ENCODE assay signal across 10 mouse cellular contexts in genomic region chr6:128358999-128359398, GRCm38 (mm10). TPM values are rescaled to one million over a fixed set of nuclear protein-coding genes. Genes with fewer than 3 reads are reported as not detected.
DNase-seq lines count a peak whose midpoint lies in the region; ATAC-seq and TF ChIP-seq lines count a peak whose summit lies in the region.
"Had no signal": no experiment of that assay in that cellular context is flagged by ENCODE, and none has a peak within 500 bp of the region (broad histone marks: within the 10 kb centered on the region; RNA-seq: fewer than 3 reads in every experiment).

No protein-coding gene starts in this region.

- WGBS in kidney, embryonic 15.5 days = 23% methylated on average over 2 of the region's 2 CpGs
- 33% methylated on average over 2 of the region's 2 CpGs for WGBS in heart, postnatal 0 days
- 15% methylated on average over 2 of the region's 2 CpGs for WGBS in neural tube, embryonic 11.5 days

- H3K4me3 ChIP-seq in kidney, embryonic 15.5 days (replicated peaks) = no peak overlapping the region
- H3K4me3 ChIP-seq in heart, postnatal 0 days (ENCODE audit: low read depth, low read length) = no peak overlapping the region
- H3K4me3 ChIP-seq in left cerebral cortex, adult 2 months = no peak overlapping the region
- H3K4me3 ChIP-seq in neural tube, embryonic 11.5 days (ENCODE audit: low read depth, low read length) = no peak overlapping the region
- H3K4me3 ChIP-seq: embryonic facial prominence, embryonic 13.5 days had no signal

- peaks cover 28% of the 10 kb centered on the region for H3K36me3 ChIP-seq in kidney, embryonic 15.5 days
- peaks cover 18% of the 10 kb centered on the region for H3K36me3 ChIP-seq in heart, postnatal 0 days (replicated peaks; ENCODE audit: control insufficient read depth, insufficient read depth, low read length)
- no peaks in the 10 kb centered on the region for H3K36me3 ChIP-seq in neural tube, embryonic 11.5 days (ENCODE audit: control insufficient read depth, insufficient read depth, low read length)

- no peaks in the 10 kb centered on the region for H3K27me3 ChIP-seq in kidney, embryonic 15.5 days
- no peaks in the 10 kb centered on the region for H3K27me3 ChIP-seq in heart, postnatal 0 days (ENCODE audit: control insufficient read depth, insufficient read depth, low read length)
- H3K27me3 ChIP-seq in neural tube, embryonic 11.5 days (ENCODE audit: control insufficient read depth, insufficient read depth, low read length) = no peaks in the 10 kb centered on the region
- H3K27me3 ChIP-seq: embryonic facial prominence, embryonic 13.5 days had no signal

- no peak overlapping the region for H3K27ac ChIP-seq in kidney, embryonic 15.5 days
- H3K27ac ChIP-seq in heart, postnatal 0 days (ENCODE audit: low read depth) = no peak overlapping the region
- H3K27ac ChIP-seq in left cerebral cortex, adult 2 months = no peak overlapping the region
- no peak overlapping the region for H3K27ac ChIP-seq in neural tube, embryonic 11.5 days (ENCODE audit: low read depth, low read length)
- H3K27ac ChIP-seq: embryonic facial prominence, embryonic 13.5 days had no signal

- no peak for ATAC-seq in kidney, embryonic 15.5 days (replicated peaks; ENCODE audit: low FRiP score)
- no peak for ATAC-seq in heart, postnatal 0 days (ENCODE audit: insufficient read depth, low read depth)
- ATAC-seq in neural tube, embryonic 11.5 days (ENCODE audit: insufficient read depth, low FRiP score, low TSS enrichment) = no peak

- peak; percentile 63 for TF ChIP-seq CTCF in heart, postnatal 0 days (IDR thresholded peaks at IDR 0.05; ENCODE audit: low read depth)
- TF ChIP-seq CTCF in left cerebral cortex, adult 2 months (IDR thresholded peaks at IDR 0.05) = peak; percentile 97

- peaks cover 37% of the 10 kb centered on the region for H3K4me1 ChIP-seq in kidney, embryonic 15.5 days
- peaks cover 25% of the 10 kb centered on the region for H3K4me1 ChIP-seq in heart, postnatal 0 days (ENCODE audit: control insufficient read depth, insufficient read depth)
- H3K4me1 ChIP-seq in neural tube, embryonic 11.5 days (ENCODE audit: control insufficient read depth, insufficient read depth, low read length) = peaks cover 15% of the 10 kb centered on the region; the same call in 1 of the 2 replicates

- intact Hi-C loops in left cerebral cortex, adult 2 months (cut with DNase I) = loop anchor here (1.0 to 5.0 kb wide), 3 partner anchors 41 to 157 kb away; no protein-coding TSS in a partner anchor

- no peak overlapping the region for H3K9ac ChIP-seq in kidney, embryonic 15.5 days
- H3K9ac ChIP-seq in heart, postnatal 0 days (replicated peaks; ENCODE audit: low read depth, low read length) = no peak overlapping the region
- no peak overlapping the region for H3K9ac ChIP-seq in neural tube, embryonic 11.5 days (ENCODE audit: low read length)
- H3K9ac ChIP-seq: embryonic facial prominence, embryonic 13.5 days had no signal

- no peak overlapping the region for H3K4me2 ChIP-seq in kidney, embryonic 15.5 days
- no peak overlapping the region for H3K4me2 ChIP-seq in heart, postnatal 0 days (ENCODE audit: low read depth, low read length)
- H3K4me2 ChIP-seq in neural tube, embryonic 11.5 days (ENCODE audit: low read depth) = no peak overlapping the region
- H3K4me2 ChIP-seq: embryonic facial prominence, embryonic 13.5 days had no signal

- peak; percentile 82 for DNase-seq in kidney, adult 18-20 months
- DNase-seq in R1 (ENCODE audit: low read depth, low spot score) = peak; percentile 79
- DNase-seq in cerebellum, postnatal 25 days = peak; percentile 80 to 84
- no peak for DNase-seq in heart, postnatal 0 days (ENCODE audit: low spot score)
- DNase-seq in left cerebral cortex, adult 2 months (ENCODE audit: extremely low spot score in 1 of 2, low spot score in 2 of 2) = peak; percentile 75 to 78
- peak; percentile 69 for DNase-seq in neural tube, embryonic 11.5 days (ENCODE audit: low spot score)
- peak; percentile 79 for DNase-seq in testis, postnatal 10 days (ENCODE audit: low spot score)

- no peaks in the 10 kb centered on the region for H3K9me3 ChIP-seq in kidney, embryonic 15.5 days (replicated peaks)
- H3K9me3 ChIP-seq in heart, postnatal 0 days (replicated peaks; ENCODE audit: control insufficient read depth, low read length) = no peaks in the 10 kb centered on the region
- H3K9me3 ChIP-seq in neural tube, embryonic 11.5 days (ENCODE audit: control insufficient read depth, low read length) = no peaks in the 10 kb centered on the region
- H3K9me3 ChIP-seq: embryonic facial prominence, embryonic 13.5 days had no signal

- TF ChIP-seq EP300 in heart, postnatal 0 days (IDR thresholded peaks at IDR 0.05; ENCODE audit: low read depth) = no peak

RNA-seq across cellular contexts. Expression of gene Tulp3, which starts 3.3 kb away (rescaled TPM):
- polyA plus RNA-seq in kidney, embryonic 15.5 days (2015; fragmentation: Nextera tagmentation; extraction: Ambion mirVana) = 23.1 and 26.5 TPM in 2 replicates
- total RNA-seq in heart, postnatal 0 days (2014; rRNA removed; ENCODE audit: low replicate concordance) = 3.2 and 5.1 TPM in 2 replicates
- 3.7 and 5.1 TPM in 2 replicates for polyA plus RNA-seq in heart, postnatal 0 days (2015; fragmentation: Nextera tagmentation; extraction: Ambion mirVana)
- 10 to 100 TPM; 20.1 to 21.9 TPM for total RNA-seq in left cerebral cortex, adult 2 months (2021)
- 17.4 and 18.6 TPM in 2 replicates for polyA plus RNA-seq in neural tube, embryonic 11.5 days (2014; fragmentation: Nextera tagmentation; extraction: Ambion mirVana)

RNA-seq across cellular contexts. Expression of gene Rhno1, which starts 3.7 kb away (rescaled TPM):
- 122 TPM in 2 replicates for polyA plus RNA-seq in kidney, embryonic 15.5 days (2015; fragmentation: Nextera tagmentation; extraction: Ambion mirVana)
- 10.9 and 22.6 TPM in 2 replicates for total RNA-seq in heart, postnatal 0 days (2014; rRNA removed; ENCODE audit: low replicate concordance)
- 34.7 and 39.3 TPM in 2 replicates for polyA plus RNA-seq in heart, postnatal 0 days (2015; fragmentation: Nextera tagmentation; extraction: Ambion mirVana)
- total RNA-seq in left cerebral cortex, adult 2 months (2021) = 10 to 100 TPM; 18.4 to 19.1 TPM
- polyA plus RNA-seq in neural tube, embryonic 11.5 days (2014; fragmentation: Nextera tagmentation; extraction: Ambion mirVana) = 166 and 175 TPM in 2 replicates

RNA-seq across cellular contexts. Expression of gene Foxm1, which starts 3.8 kb away (rescaled TPM):
- 33.7 and 36.4 TPM in 2 replicates for polyA plus RNA-seq in kidney, embryonic 15.5 days (2015; fragmentation: Nextera tagmentation; extraction: Ambion mirVana)
- 19.0 and 23.8 TPM in 2 replicates for total RNA-seq in heart, postnatal 0 days (2014; rRNA removed; ENCODE audit: low replicate concordance)
- 4.8 and 5.4 TPM in 2 replicates for polyA plus RNA-seq in heart, postnatal 0 days (2015; fragmentation: Nextera tagmentation; extraction: Ambion mirVana)
- 1 to 10 TPM; 1.1 to 2.1 TPM for total RNA-seq in left cerebral cortex, adult 2 months (2021)
- polyA plus RNA-seq in neural tube, embryonic 11.5 days (2014; fragmentation: Nextera tagmentation; extraction: Ambion mirVana) = 52.1 and 54.7 TPM in 2 replicates

RNA-seq across cellular contexts. Expression of gene Tex52, which starts 16.3 kb away (rescaled TPM):
- 0.26 and 0.44 TPM in 2 replicates for polyA plus RNA-seq in kidney, embryonic 15.5 days (2015; fragmentation: Nextera tagmentation; extraction: Ambion mirVana)
- total RNA-seq in heart, postnatal 0 days (2014; rRNA removed; ENCODE audit: low replicate concordance) = not detected in 2 replicates
- polyA plus RNA-seq in heart, postnatal 0 days (2015; fragmentation: Nextera tagmentation; extraction: Ambion mirVana) = not detected in 2 replicates
- total RNA-seq in left cerebral cortex, adult 2 months (2021) = 1 to 10 TPM in 1 of 2 experiments, under 1 TPM in 1; 0.79 to 1.1 TPM
- 0.34 and 0.66 TPM in 2 replicates for polyA plus RNA-seq in neural tube, embryonic 11.5 days (2014; fragmentation: Nextera tagmentation; extraction: Ambion mirVana)
- polyA plus RNA-seq: liver, embryonic 16.5 days had no signal

RNA-seq across cellular contexts. Expression of gene Gm44596, which starts 16.3 kb away (rescaled TPM):
- not detected in 2 replicates for polyA plus RNA-seq in kidney, embryonic 15.5 days (2015; fragmentation: Nextera tagmentation; extraction: Ambion mirVana)
- total RNA-seq in heart, postnatal 0 days (2014; rRNA removed; ENCODE audit: low replicate concordance) = not detected in 2 replicates
- not detected in 2 replicates for polyA plus RNA-seq in heart, postnatal 0 days (2015; fragmentation: Nextera tagmentation; extraction: Ambion mirVana)
- total RNA-seq in left cerebral cortex, adult 2 months (2021) = not detected
- polyA plus RNA-seq in neural tube, embryonic 11.5 days (2014; fragmentation: Nextera tagmentation; extraction: Ambion mirVana) = not detected in 2 replicates
- polyA plus RNA-seq: embryonic facial prominence, embryonic 13.5 days; liver, embryonic 16.5 days had no signal
